ENCODE assay signal across 21 mouse cellular contexts in genomic region chr19:17339563-17339962, GRCm38 (mm10). TPM values are rescaled to one million over a fixed set of nuclear protein-coding genes. Genes with fewer than 3 reads are reported as not detected.
DNase-seq lines count a peak whose midpoint lies in the region; ATAC-seq lines count a peak whose summit lies in the region.
"Had no signal": no experiment of that assay in that cellular context is flagged by ENCODE, and none has a peak within 500 bp of the region (broad histone marks: within the 10 kb centered on the region; RNA-seq: fewer than 3 reads in every experiment).

No protein-coding gene starts in this region.

- no peak overlapping the region for H3K4me3 ChIP-seq in liver, embryonic 16.5 days (ENCODE audit: low read depth, low read length)
- no peak overlapping the region for H3K4me3 ChIP-seq in forebrain, embryonic 12.5 days (replicated peaks)
- H3K4me3 ChIP-seq: embryonic facial prominence, embryonic 13.5 days; forebrain, embryonic 10.5 days; hindbrain, embryonic 13.5 days; limb, embryonic 10.5 days; midbrain, embryonic 10.5 days; stomach, embryonic 15.5 days had no signal

- DNase-seq in spleen, adult 18-20 months = peak; percentile 8 to 19
- DNase-seq in spleen, postnatal 4 days (ENCODE audit: low spot score in 2 of 2) = no peak
- peak; percentile 24 for DNase-seq in brain, adult 2 months (ENCODE audit: low read depth, low spot score)
- no peak for DNase-seq in retina, postnatal 1 day
- no peak for DNase-seq in c-Kit-positive CD71-positive TER-119-positive erythroid progenitor cells, embryonic 14.5 days (ENCODE audit: low spot score)
- DNase-seq: cerebellum, adult 2 months; kidney, adult 8-10 months; kidney, postnatal 36 days; lung, adult 2 months; right cerebral cortex, postnatal 25 days; thymus, postnatal 36 days had no signal

- H3K4me1 ChIP-seq in liver, embryonic 16.5 days (ENCODE audit: control insufficient read depth, low read depth, low read length) = peaks cover 70% of the 10 kb centered on the region
- no peaks in the 10 kb centered on the region; the same call in 1 of the 2 replicates for H3K4me1 ChIP-seq in forebrain, embryonic 12.5 days
- H3K4me1 ChIP-seq: hindbrain, embryonic 13.5 days had no signal

- H3K4me2 ChIP-seq in liver, embryonic 16.5 days (ENCODE audit: low read depth, low read length) = no peak overlapping the region
- no peak overlapping the region for H3K4me2 ChIP-seq in forebrain, embryonic 12.5 days
- H3K4me2 ChIP-seq: embryonic facial prominence, embryonic 13.5 days; hindbrain, embryonic 13.5 days; stomach, embryonic 15.5 days had no signal

- H3K27me3 ChIP-seq in liver, embryonic 16.5 days (ENCODE audit: control insufficient read depth, insufficient read depth, low read depth, low read length) = no peaks in the 10 kb centered on the region
- H3K27me3 ChIP-seq in forebrain, embryonic 12.5 days = no peaks in the 10 kb centered on the region
- H3K27me3 ChIP-seq: embryonic facial prominence, embryonic 13.5 days; hindbrain, embryonic 13.5 days; Patski; stomach, embryonic 15.5 days had no signal

- H3K27ac ChIP-seq in liver, embryonic 16.5 days (ENCODE audit: low read length) = peak overlapping the region; percentile 53; the same call in 1 of the 2 replicates
- H3K27ac ChIP-seq in forebrain, embryonic 12.5 days = no peak overlapping the region
- H3K27ac ChIP-seq: embryonic facial prominence, embryonic 13.5 days; forebrain, embryonic 10.5 days; hindbrain, embryonic 13.5 days; limb, embryonic 10.5 days; midbrain, embryonic 10.5 days; stomach, embryonic 15.5 days had no signal

- H3K36me3 ChIP-seq in liver, embryonic 16.5 days (ENCODE audit: control insufficient read depth, insufficient read depth) = peaks cover 10% of the 10 kb centered on the region
- H3K36me3 ChIP-seq in forebrain, embryonic 12.5 days (replicated peaks) = no peaks in the 10 kb centered on the region
- H3K36me3 ChIP-seq: embryonic facial prominence, embryonic 13.5 days; forebrain, embryonic 10.5 days; hindbrain, embryonic 13.5 days; limb, embryonic 10.5 days; midbrain, embryonic 10.5 days; stomach, embryonic 15.5 days had no signal

- WGBS in liver, embryonic 16.5 days (ENCODE audit: insufficient replicate concordance) = 72% methylated on average over 2 of the region's 2 CpGs
- 93% methylated on average over 2 of the region's 2 CpGs for WGBS in forebrain, embryonic 12.5 days

- no peaks in the 10 kb centered on the region for H3K9me3 ChIP-seq in liver, embryonic 16.5 days (replicated peaks; ENCODE audit: control insufficient read depth, low read length)
- H3K9me3 ChIP-seq in forebrain, embryonic 12.5 days = no peaks in the 10 kb centered on the region
- H3K9me3 ChIP-seq: embryonic facial prominence, embryonic 13.5 days; forebrain, embryonic 10.5 days; hindbrain, embryonic 13.5 days; limb, embryonic 10.5 days; midbrain, embryonic 10.5 days; stomach, embryonic 15.5 days had no signal

- no peak for ATAC-seq in liver, embryonic 16.5 days (ENCODE audit: low read depth)
- ATAC-seq in neutrophil, adult 5-6 weeks (ENCODE audit: extremely low read depth, insufficient number of reproducible peaks, low FRiP score, poor library complexity, severe bottlenecking) = peak; percentile 81
- ATAC-seq in forebrain, embryonic 12.5 days (ENCODE audit: low FRiP score) = no peak
- ATAC-seq: Patski had no signal

- H3K9ac ChIP-seq in liver, embryonic 16.5 days (ENCODE audit: low read depth, low read length) = no peak overlapping the region
- no peak overlapping the region for H3K9ac ChIP-seq in forebrain, embryonic 12.5 days
- H3K9ac ChIP-seq: embryonic facial prominence, embryonic 13.5 days; hindbrain, embryonic 13.5 days; stomach, embryonic 15.5 days had no signal

RNA-seq across cellular contexts. Expression of gene Gcnt1, which starts 33.1 kb away (rescaled TPM):
- polyA plus RNA-seq in liver, embryonic 16.5 days (2015; fragmentation: Nextera tagmentation; extraction: Ambion mirVana) = 18.9 and 21.0 TPM in 2 replicates
- total RNA-seq in neutrophil, adult 5-6 weeks (2017) = 102 and 110 TPM in 2 replicates
- 2.1 and 2.3 TPM in 2 replicates for polyA plus RNA-seq in forebrain, embryonic 12.5 days (2016; fragmentation: Nextera tagmentation; extraction: Ambion mirVana)

RNA-seq across cellular contexts. Expression of gene Rfk, which starts 54.3 kb away (rescaled TPM):
- polyA plus RNA-seq in liver, embryonic 16.5 days (2015; fragmentation: Nextera tagmentation; extraction: Ambion mirVana) = 48.8 and 49.8 TPM in 2 replicates
- total RNA-seq in neutrophil, adult 5-6 weeks (2017) = 55.7 and 61.6 TPM in 2 replicates
- polyA plus RNA-seq in forebrain, embryonic 12.5 days (2016; fragmentation: Nextera tagmentation; extraction: Ambion mirVana) = 95.0 and 95.1 TPM in 2 replicates

Comparison
In these comparisons a context has a peak if more than half of its experiments do, and no peak if none do; other contexts are left out.
1. DNase-seq: peak in spleen, adult 18-20 months (2 of 2) and brain, adult 2 months (single experiment); none in spleen, postnatal 4 days (0 of 2), retina, postnatal 1 day (single experiment) and c-Kit-positive CD71-positive TER-119-positive erythroid progenitor cells, embryonic 14.5 days (single experiment).